In genomic region chr9:85771454-85771853, GRCm38 (mm10) we compare ENCODE assay signal across 19 mouse cellular contexts. TPM values are rescaled to one million over a fixed set of nuclear protein-coding genes. Genes with fewer than 3 reads are reported as not detected.
DNase-seq lines count a peak whose midpoint lies in the region; ATAC-seq and TF ChIP-seq lines count a peak whose summit lies in the region.
"Had no signal": no experiment of that assay in that cellular context is flagged by ENCODE, and none has a peak within 500 bp of the region (broad histone marks: within the 10 kb centered on the region; RNA-seq: fewer than 3 reads in every experiment).

No protein-coding gene starts in this region.

- peak; percentile 9 for DNase-seq in adrenal gland, adult 2 months
- DNase-seq in adrenal gland, postnatal 14 days = no peak
- DNase-seq in Patski (ENCODE audit: low read depth, low spot score) = no peak
- no peak for DNase-seq in thymus, postnatal 10 days (ENCODE audit: low spot score in 2 of 2)
- DNase-seq: adrenal gland, adult 8-10 months; adrenal gland, postnatal 25 days; cerebellum, adult 11 months; cerebellum, adult 18-20 months; cerebellum, adult 8-10 months; cerebellum, adult 9-11 months; cerebellum, postnatal 14 days; cerebellum, postnatal 36 days; embryo, embryonic 11 days; forebrain, postnatal 0 days had no signal

- CTCF ChIA-PET in Patski (lab: Charles Lee) = interaction anchor here (1.3 kb wide), 1 partner anchor 16 kb away, joined by 4 read pairs; no protein-coding TSS in a partner anchor

- TF ChIP-seq CTCF in Patski (IDR thresholded peaks at IDR 0.05) = no peak

- no peaks in the 10 kb centered on the region for H3K27me3 ChIP-seq in Patski
- H3K27me3 ChIP-seq: embryonic facial prominence, embryonic 13.5 days; embryonic facial prominence, embryonic 15.5 days; forebrain, embryonic 13.5 days; forebrain, embryonic 15.5 days had no signal

- POLR2A ChIA-PET in Patski (lab: Charles Lee) = no interaction called here

- in situ Hi-C loops in Patski (cut with MboI; ENCODE audit: low pct_unique_long_range_greater_than_20kb) = no loop called here

- ATAC-seq in Patski = peak; percentile 60
- ATAC-seq in erythroid progenitor cell, adult 5-6 weeks (replicated peaks; ENCODE audit: low FRiP score, poor library complexity, severe bottlenecking) = no peak
- ATAC-seq: forebrain, embryonic 13.5 days; forebrain, postnatal 0 days had no signal

RNA-seq across cellular contexts. Expression of gene Ibtk, which starts 22.3 kb away (rescaled TPM):
- 10 to 100 TPM; 37.2 to 40.0 TPM for total RNA-seq in adrenal gland, adult 2 months (2021)
- polyA plus RNA-seq in adrenal gland, adult 2 months (2012; rRNA removed) = 4.5 and 5.1 TPM in 2 replicates
- 35.8 and 40.9 TPM in 2 replicates for total RNA-seq in adrenal gland, postnatal 14 days (2021)
- 28.1 TPM for polyA plus RNA-seq in Patski (2021)
- total RNA-seq in erythroid progenitor cell, adult 5-6 weeks (2015; ENCODE audit: low replicate concordance) = 60.9 and 66.7 TPM in 2 replicates
- total RNA-seq in erythroid progenitor cell, adult 5-6 weeks (2017; ENCODE audit: low replicate concordance) = 132 and 138 TPM in 2 replicates
